Mouse (Mus musculus): ENCODE measurements around the gene Tpgs1. TPM values are rescaled to one million over a fixed set of nuclear protein-coding genes. Genes with fewer than 3 reads are reported as not detected.

Tpgs1 gene
- 24.9 TPM for polyA plus RNA-seq (2017; shearing (Covaris generic))

DNA sequence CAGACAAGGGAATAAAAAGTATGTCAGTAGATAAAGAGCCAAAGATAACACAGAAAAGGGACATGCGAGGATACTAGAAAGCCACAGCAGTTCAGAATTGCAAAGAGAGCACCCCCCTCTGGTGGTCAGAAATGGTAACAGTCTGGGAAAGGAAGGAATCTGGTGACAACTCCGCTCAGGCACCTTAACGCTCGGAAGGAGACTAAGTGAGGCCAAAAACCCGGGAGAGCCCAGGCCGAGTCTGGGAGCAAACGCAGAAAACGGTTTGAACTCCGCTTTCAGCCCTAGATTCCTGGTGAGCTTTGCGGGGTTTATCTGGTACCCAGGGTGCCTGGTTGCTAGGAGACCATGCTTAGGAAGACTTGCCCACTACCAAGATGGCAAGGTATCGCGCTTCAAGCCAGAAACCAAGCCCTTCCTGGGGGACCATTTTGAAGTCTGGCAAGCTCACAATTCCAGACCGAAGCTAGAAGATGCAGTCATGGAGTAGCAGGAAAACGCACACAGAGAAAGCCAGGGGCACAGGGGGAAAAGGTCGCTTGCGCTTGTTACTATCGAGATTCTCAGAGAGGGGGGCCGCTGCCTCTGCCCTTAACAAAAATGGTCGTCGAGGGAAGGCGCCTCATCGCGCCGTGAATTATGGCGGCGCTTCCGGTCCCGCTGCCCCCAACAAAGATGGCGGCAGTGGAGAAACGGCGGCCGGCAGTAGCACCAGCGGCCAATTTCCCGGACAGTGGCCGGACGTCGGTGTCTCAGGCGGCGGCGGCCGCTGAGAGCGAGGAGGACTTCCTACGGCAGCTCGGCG is at the start of gene Tpgs1:
TSS of gene Tpgs1 (plus strand) at position 599 of the 805 bp plus-strand sequence.

DNA sequence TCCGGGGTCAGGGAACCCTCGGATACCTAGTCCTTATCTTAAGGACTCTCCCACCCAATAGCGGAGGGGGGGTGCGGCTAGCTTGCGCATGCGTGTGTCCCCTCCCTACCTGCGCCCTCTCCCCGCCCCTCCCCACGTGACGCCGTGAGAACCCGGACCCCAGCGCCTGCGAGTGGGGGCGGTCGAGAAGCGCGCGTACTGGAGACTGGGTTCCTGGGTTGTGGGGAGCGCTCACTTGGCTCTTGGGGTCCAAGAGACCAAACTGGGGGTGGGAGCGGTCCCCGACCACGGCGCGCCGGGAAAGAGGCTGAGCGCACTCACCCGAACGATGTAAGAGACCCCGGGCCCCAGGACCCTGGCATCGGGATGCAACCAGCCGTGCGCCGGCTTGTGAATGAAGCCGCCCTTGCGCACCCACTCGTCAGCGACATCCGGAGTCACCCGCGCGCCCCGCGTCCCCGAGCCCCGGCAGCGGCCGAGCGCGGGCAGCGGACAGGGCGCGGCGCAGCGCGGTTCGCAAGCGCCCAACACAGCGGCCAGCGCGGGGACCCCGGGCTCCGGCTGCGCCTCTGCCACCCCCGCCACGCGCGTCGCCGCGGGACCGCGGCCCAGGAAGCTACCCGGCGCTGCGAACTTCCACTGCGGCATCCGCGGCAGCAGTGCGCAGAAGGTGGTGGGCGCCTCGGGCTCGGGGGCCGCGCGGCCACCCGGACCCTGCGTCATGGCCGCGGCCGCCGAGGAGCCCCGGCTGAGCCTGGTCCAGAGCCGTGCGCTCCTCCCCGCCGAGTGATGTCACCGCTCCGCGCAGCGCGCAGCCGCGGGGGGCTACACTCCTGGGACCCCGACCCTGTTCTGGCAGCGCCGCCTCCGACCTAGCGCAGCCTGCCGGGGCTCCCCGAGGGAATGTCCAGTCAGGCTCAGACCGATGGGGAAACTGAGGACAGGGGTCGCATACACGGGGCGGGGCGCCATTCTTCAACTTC is 31.8 kb upstream of the Tpgs1 start, which contains the start of gene Shc2:
TSS of gene Shc2 (minus strand) at position 791 of the 983 bp plus-strand sequence.

DNA sequence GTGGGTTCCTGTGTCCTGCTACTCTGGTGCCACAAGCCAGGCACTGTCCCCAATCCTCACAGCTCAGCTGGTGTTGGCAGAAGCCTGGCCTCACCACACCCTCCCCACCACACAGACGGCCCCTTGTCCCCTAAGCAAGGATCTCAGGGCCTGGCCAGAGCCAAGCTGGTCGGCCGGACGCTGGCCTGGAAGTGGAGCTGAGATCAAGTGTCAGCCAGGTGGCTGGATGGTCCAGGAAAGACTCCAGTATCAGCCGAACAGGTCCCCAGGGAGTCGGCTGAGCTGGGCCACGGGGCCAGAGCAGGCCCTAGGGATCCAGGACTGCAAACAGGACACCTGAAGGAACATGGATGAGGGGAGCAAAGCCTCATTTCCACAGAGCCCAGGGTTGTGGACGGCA is 23.5 kb upstream of the Tpgs1 start, which contains the start of gene Odf3l2:
TSS of gene Odf3l2 (minus strand) at position 28 of the 400 bp plus-strand sequence.

GRCm38 (mm10) chr10:79664131-79664665 is 5.0 kb upstream of the Tpgs1 start, which contains the start of gene Madcam1:
Gene Madcam1, plus strand, starts transcription at chr10:79664559.

GRCm38 (mm10) chr10:79681591-79682245 is 12.5 kb downstream of the Tpgs1 start, which contains the start of gene Cdc34:
Gene Cdc34, plus strand, starts transcription at chr10:79682195.

GRCm38 (mm10) chr10:79688720-79689119 is 19.6 kb downstream of the Tpgs1 start, which contains the start of gene Gzmm:
Gene Gzmm, plus strand, starts transcription at chr10:79689020.

DNA sequence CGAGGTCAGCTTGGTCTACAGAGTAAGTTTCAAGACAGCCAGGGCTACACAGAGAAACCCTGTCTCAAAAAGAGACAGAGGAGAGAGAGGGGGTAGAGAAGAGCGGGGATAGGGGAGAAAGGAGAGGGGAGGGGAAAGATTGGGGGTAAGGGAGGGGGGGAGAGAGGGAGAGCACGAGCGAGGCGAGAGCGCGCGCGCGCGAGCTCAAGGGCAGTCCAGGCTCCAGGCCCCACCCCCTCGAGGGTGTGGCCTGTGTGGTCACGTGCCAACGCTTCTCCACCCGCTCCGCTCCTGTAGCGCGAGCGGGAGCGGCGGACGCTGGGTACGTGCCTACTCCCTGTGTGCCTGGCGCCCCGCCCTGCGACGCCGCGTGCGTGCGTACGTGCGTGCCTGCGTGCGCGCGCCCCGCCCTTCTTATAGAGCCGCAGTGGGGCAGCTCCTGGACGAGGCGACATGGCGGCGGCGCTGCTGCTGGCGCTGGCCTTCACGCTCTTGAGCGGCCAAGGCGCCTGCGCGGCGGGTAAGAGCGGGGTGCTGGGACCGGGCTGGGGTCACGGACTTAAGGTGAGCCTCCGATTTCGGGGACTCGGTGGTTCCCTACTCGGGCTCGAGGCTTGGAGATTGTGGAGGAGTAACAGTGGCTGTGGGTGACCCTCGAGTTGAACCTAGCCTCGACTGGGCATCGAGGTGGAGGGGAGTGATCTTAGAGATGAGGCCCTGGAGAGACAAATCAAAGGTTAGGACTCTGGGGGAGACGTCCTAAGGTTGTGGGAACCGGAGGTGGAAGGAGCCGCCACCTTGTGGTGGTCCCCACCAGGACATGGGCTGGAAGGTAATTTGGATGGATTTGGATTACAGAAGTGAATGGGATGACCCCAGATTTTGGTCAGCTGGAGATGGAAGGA is 35.1 kb downstream of the Tpgs1 start, which contains the start of gene Bsg:
TSS of gene Bsg (plus strand) at position 427 of the 905 bp plus-strand sequence.

GRCm38 (mm10) chr10:79716254-79716987 is 47.3 kb downstream of the Tpgs1 start, which contains the start of gene Hcn2:
Gene Hcn2, plus strand, starts transcription at chr10:79716634.

Other genes with a start within 250 kb of the Tpgs1 start
- not detected for gene Vmn2r83, start 200.6 kb upstream of the Tpgs1 start, polyA plus RNA-seq (2017; shearing (Covaris generic))
- 0.82 TPM for gene Plpp2, start 135.6 kb upstream of the Tpgs1 start, polyA plus RNA-seq (2017; shearing (Covaris generic))
- gene Mier2, start 114.2 kb upstream of the Tpgs1 start, polyA plus RNA-seq (2017; shearing (Covaris generic)) = 62.4 TPM
- not detected for gene Theg, start 82.0 kb upstream of the Tpgs1 start, polyA plus RNA-seq (2017; shearing (Covaris generic))
- not detected for gene C2cd4c, start 55.3 kb upstream of the Tpgs1 start, polyA plus RNA-seq (2017; shearing (Covaris generic))
- gene Shc2, start 31.5 kb upstream of the Tpgs1 start, polyA plus RNA-seq (2017; shearing (Covaris generic)) = not detected
- not detected for gene Odf3l2, start 23.6 kb upstream of the Tpgs1 start, polyA plus RNA-seq (2017; shearing (Covaris generic))
- gene Madcam1, start 4.8 kb upstream of the Tpgs1 start, polyA plus RNA-seq (2017; shearing (Covaris generic)) = not detected
- 81.2 TPM for gene Cdc34, start 12.8 kb downstream of the Tpgs1 start, polyA plus RNA-seq (2017; shearing (Covaris generic))
- 0.90 TPM for gene Gzmm, start 19.7 kb downstream of the Tpgs1 start, polyA plus RNA-seq (2017; shearing (Covaris generic))
- 151 TPM for gene Bsg, start 35.1 kb downstream of the Tpgs1 start, polyA plus RNA-seq (2017; shearing (Covaris generic))
- gene Hcn2, start 47.3 kb downstream of the Tpgs1 start, polyA plus RNA-seq (2017; shearing (Covaris generic)) = not detected
- 45.2 TPM for gene Polrmt, start 77.2 kb downstream of the Tpgs1 start, polyA plus RNA-seq (2017; shearing (Covaris generic))
- 0.21 TPM for gene Fgf22, start 85.7 kb downstream of the Tpgs1 start, polyA plus RNA-seq (2017; shearing (Covaris generic))
- 59.0 TPM for gene Rnf126, start 97.6 kb downstream of the Tpgs1 start, polyA plus RNA-seq (2017; shearing (Covaris generic))
- 0.52 TPM for gene Fstl3, start 107.9 kb downstream of the Tpgs1 start, polyA plus RNA-seq (2017; shearing (Covaris generic))
- gene Prss57, start 121.6 kb downstream of the Tpgs1 start, polyA plus RNA-seq (2017; shearing (Covaris generic)) = not detected
- gene Palm, start 124.2 kb downstream of the Tpgs1 start, polyA plus RNA-seq (2017; shearing (Covaris generic)) = 1.4 TPM
- gene Misp, start 151.6 kb downstream of the Tpgs1 start, polyA plus RNA-seq (2017; shearing (Covaris generic)) = not detected
- 654 TPM for gene Ptbp1, start 185.1 kb downstream of the Tpgs1 start, polyA plus RNA-seq (2017; shearing (Covaris generic))
- not detected for gene Prtn3, start 205.1 kb downstream of the Tpgs1 start, polyA plus RNA-seq (2017; shearing (Covaris generic))
- 12.7 TPM for gene Plppr3, start 205.3 kb downstream of the Tpgs1 start, polyA plus RNA-seq (2017; shearing (Covaris generic))
- gene Elane, start 216.9 kb downstream of the Tpgs1 start, polyA plus RNA-seq (2017; shearing (Covaris generic)) = not detected
- gene Cfd, start 221.5 kb downstream of the Tpgs1 start, polyA plus RNA-seq (2017; shearing (Covaris generic)) = not detected
- 36.7 TPM for gene Med16, start 239.6 kb downstream of the Tpgs1 start, polyA plus RNA-seq (2017; shearing (Covaris generic))
- gene Gm26602, start 241.5 kb downstream of the Tpgs1 start, polyA plus RNA-seq (2017; shearing (Covaris generic)) = 16.0 TPM
- gene Kiss1r, start 247.6 kb downstream of the Tpgs1 start, polyA plus RNA-seq (2017; shearing (Covaris generic)) = 0.34 TPM

All from naive thymus-derived CD4-positive, alpha-beta T cell, adult 5 months (primary cell).